ENCODE assay signal across 28 mouse cellular contexts in genomic region chr2:95119544-95119943, GRCm38 (mm10).
"Had no signal": no experiment of that assay in that cellular context is flagged by ENCODE, and none has a peak within 500 bp of the region (broad histone marks: within the 10 kb centered on the region; RNA-seq: fewer than 3 reads in every experiment).

No protein-coding gene starts in this region.

- H3K27ac ChIP-seq: heart, adult 2 months; heart, embryonic 13.5 days; heart, embryonic 15.5 days; hindbrain, embryonic 10.5 days; hindbrain, embryonic 12.5 days; hindbrain, embryonic 14.5 days; intestine, embryonic 15.5 days; layer of hippocampus, adult 2 months; left cerebral cortex, adult 2 months; limb, embryonic 10.5 days; limb, embryonic 12.5 days; liver, embryonic 13.5 days had no signal

- ATAC-seq: hindbrain, embryonic 16.5 days; inflammation-experienced regulatory T-cells, adult 6 months; intestine, embryonic 15.5 days; intestine, postnatal 0 days had no signal

- DNase-seq: gastrocnemius, postnatal 14 days; gastrocnemius, postnatal 36 days; heart, adult 11 months; heart, adult 2 months; heart, postnatal 14 days; heart, postnatal 36 days; kidney, adult 18-20 months; kidney, adult 8-10 months; kidney, postnatal 10 days; kidney, postnatal 25 days; kidney, postnatal 4 days; liver; liver, embryonic 13.5 days had no signal

- H3K4me3 ChIP-seq: heart, adult 2 months; heart, embryonic 13.5 days; heart, embryonic 15.5 days; hindbrain, embryonic 10.5 days; hindbrain, embryonic 12.5 days; intestine, embryonic 15.5 days; layer of hippocampus, adult 2 months; left cerebral cortex, adult 2 months; limb, embryonic 10.5 days; limb, embryonic 12.5 days; liver, embryonic 13.5 days had no signal

- H3K4me2 ChIP-seq: heart, embryonic 11.5 days; heart, embryonic 13.5 days; heart, embryonic 15.5 days; hindbrain, embryonic 12.5 days; hindbrain, embryonic 14.5 days; intestine, embryonic 15.5 days; limb, embryonic 12.5 days; liver, embryonic 11.5 days; liver, embryonic 13.5 days had no signal

- H3K4me1 ChIP-seq: heart, embryonic 13.5 days; heart, embryonic 15.5 days; hindbrain, embryonic 10.5 days; hindbrain, embryonic 12.5 days; intestine, embryonic 15.5 days; limb, embryonic 10.5 days; liver, embryonic 13.5 days had no signal

- H3K36me3 ChIP-seq: heart, embryonic 13.5 days; heart, embryonic 15.5 days; hindbrain, embryonic 10.5 days; hindbrain, embryonic 12.5 days; intestine, embryonic 15.5 days; limb, embryonic 10.5 days; limb, embryonic 12.5 days; liver, embryonic 13.5 days had no signal

- H3K9me3 ChIP-seq: heart, embryonic 13.5 days; heart, embryonic 15.5 days; hindbrain, embryonic 10.5 days; hindbrain, embryonic 12.5 days; intestine, embryonic 15.5 days; limb, embryonic 10.5 days; limb, embryonic 12.5 days; liver, embryonic 13.5 days had no signal

- H3K27me3 ChIP-seq: heart, embryonic 13.5 days; heart, embryonic 15.5 days; hindbrain, embryonic 12.5 days; intestine, embryonic 15.5 days; limb, embryonic 12.5 days; liver, embryonic 13.5 days had no signal

- H3K9ac ChIP-seq: heart, embryonic 13.5 days; heart, embryonic 15.5 days; hindbrain, embryonic 12.5 days; hindbrain, embryonic 14.5 days; intestine, embryonic 15.5 days; limb, embryonic 12.5 days; liver, embryonic 13.5 days had no signal
